Mouse (Mus musculus): ENCODE measurements around the gene Lsm7. TPM values are rescaled to one million over a fixed set of nuclear protein-coding genes. Genes with fewer than 3 reads are reported as not detected.

Gene Lsm7
- total RNA-seq, 2 experiments from 2014 or later, result 19.0 to 22.3 TPM

GRCm38 (mm10) chr10:80876028-80876427 lies 21.0 kb upstream of the Lsm7 start:
- no peak for DNase-seq

GRCm38 (mm10) chr10:80874035-80874434 lies 19.0 kb upstream of the Lsm7 start:
- DNase-seq, result peak; percentile 49

- no peak for DNase-seq
Observed at GRCm38 (mm10) chr10:80871581-80871980, 16.6 kb upstream of the Lsm7 start, which contains the start of gene Tmprss9. Gene Tmprss9, plus strand, starts transcription at chr10:80871848.

GRCm38 (mm10) chr10:80870993-80871392 lies 16.0 kb upstream of the Lsm7 start:
- no peak for DNase-seq

- peak; percentile 82 for DNase-seq
Observed at GRCm38 (mm10) chr10:80864446-80864845, 9.4 kb upstream of the Lsm7 start.

- no peak for DNase-seq
Observed at GRCm38 (mm10) chr10:80862305-80862704, 7.3 kb upstream of the Lsm7 start.

DNA sequence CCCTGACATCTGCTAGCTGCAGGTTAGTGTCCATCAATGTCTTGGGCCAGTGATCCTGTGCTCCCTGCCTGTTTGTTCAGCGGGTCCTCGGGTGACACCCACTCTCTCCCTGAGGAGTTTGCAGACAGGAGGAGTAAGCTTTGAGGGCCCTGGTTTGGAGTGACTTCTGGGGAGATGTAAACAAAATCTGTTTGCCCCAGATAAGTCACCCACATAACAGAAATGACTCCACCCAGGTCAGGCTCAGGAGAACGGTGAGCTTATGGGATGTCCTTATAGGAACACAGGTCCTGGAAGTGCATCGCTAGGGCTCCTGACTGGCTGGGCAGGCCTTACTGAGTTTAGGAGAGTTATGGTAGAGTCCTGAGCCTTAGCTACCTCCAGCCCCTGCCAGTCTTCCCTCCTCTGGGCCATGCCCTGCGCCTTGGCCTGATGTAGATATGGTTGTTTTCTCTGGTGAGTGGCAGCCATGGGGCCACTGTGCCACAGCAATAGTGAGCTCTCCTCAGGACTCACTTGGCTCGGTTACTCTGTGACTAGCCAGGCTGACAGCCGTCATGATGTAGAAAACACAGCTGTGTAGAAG lies 3.4 kb upstream of the Lsm7 start:
- DNase-seq, result no peak

GRCm38 (mm10) chr10:80857848-80858247 lies 2.8 kb upstream of the Lsm7 start:
- DNase-seq, result no peak

GRCm38 (mm10) chr10:80857386-80857785 lies 2.4 kb upstream of the Lsm7 start:
- no peak for DNase-seq

DNA sequence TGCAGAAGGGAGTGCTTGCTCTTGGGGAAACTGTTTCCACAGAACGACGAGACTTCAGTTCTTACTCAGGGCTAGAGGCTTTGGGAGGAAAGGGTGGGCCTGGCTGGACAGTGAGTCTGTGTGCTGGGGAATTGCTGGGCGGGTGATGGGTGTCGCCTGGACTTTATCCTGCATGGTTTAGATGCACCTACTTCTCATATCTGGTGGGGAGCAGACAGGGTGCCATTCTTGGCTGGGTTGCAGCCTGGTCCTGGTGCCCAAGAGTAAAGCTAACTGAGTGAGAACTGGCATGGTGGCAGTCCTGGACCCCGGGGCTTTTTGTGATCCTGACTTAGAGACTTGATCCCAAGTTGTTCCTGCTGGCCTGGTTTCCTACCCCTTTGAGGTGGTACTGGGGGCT lies 1.9 kb upstream of the Lsm7 start:
- no peak for DNase-seq

DNA sequence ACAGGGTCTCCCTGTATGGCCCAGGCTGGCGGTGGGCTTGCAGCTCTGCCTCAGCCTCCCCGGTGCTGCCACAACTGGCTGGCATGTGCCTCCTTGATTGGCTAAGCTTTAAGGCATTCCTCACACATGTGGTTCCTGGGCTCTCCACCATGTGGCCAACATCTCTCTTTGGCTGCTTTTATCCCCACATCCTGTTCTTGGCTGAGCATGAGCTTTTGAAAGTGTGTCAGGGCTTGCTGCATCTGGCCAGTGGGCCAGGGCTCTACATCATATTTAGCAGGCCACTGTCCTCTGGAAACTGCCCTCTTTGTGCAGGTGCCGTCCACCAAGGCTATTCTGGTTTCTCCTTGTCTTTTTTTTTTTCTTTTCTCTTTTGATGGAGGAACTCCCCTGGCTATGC lies 1.3 kb upstream of the Lsm7 start:
- DNase-seq, result no peak

DNA sequence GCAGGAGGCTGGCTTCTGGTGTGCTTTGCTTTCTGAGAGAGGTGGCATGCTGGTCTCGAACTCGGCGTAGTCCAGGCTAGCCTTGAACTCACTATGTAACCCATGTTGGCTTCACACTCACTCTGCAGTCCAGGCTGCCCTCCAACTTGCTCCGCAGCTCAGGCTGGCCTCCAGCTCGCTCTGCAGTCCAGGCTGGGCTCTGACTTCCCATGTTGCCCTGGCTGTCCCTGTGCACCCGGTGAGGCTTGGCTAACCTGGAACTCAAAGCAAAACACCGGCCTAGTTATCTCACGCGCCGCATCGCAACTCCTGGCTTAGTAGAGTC lies 702 bp upstream of the Lsm7 start:
- no peak for DNase-seq

- peak; percentile 70 for DNase-seq
Observed at GRCm38 (mm10) chr10:80848571-80848970, 6.4 kb downstream of the Lsm7 start.

DNA sequence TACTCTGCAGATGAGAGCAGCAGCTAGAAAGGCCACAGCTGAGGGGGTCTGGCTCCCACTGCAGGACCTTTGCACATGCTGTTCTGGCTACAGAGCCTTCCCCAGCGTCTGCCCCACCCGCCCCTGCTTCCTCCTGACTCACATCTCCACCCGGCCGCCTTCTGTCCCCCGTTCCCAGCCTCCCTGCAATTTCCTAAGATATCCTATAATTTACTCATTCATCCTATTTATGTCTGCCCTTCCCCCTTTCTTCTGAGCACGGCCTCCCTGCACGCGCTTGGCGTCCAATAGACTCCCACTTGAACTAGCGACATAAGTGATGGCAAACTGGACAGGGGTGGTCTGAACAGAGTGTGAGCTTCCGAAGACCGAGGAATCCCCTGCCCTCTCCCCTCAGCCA lies 9.3 kb downstream of the Lsm7 start:
- no peak for DNase-seq

GRCm38 (mm10) chr10:80845055-80845693 lies 9.8 kb downstream of the Lsm7 start:
- DNase-seq, result no peak

- no peak for DNase-seq
Observed at GRCm38 (mm10) chr10:80843931-80844547, 11.0 kb downstream of the Lsm7 start, which contains the start of gene Lingo3. Gene Lingo3, minus strand, starts transcription at chr10:80844039.

DNA sequence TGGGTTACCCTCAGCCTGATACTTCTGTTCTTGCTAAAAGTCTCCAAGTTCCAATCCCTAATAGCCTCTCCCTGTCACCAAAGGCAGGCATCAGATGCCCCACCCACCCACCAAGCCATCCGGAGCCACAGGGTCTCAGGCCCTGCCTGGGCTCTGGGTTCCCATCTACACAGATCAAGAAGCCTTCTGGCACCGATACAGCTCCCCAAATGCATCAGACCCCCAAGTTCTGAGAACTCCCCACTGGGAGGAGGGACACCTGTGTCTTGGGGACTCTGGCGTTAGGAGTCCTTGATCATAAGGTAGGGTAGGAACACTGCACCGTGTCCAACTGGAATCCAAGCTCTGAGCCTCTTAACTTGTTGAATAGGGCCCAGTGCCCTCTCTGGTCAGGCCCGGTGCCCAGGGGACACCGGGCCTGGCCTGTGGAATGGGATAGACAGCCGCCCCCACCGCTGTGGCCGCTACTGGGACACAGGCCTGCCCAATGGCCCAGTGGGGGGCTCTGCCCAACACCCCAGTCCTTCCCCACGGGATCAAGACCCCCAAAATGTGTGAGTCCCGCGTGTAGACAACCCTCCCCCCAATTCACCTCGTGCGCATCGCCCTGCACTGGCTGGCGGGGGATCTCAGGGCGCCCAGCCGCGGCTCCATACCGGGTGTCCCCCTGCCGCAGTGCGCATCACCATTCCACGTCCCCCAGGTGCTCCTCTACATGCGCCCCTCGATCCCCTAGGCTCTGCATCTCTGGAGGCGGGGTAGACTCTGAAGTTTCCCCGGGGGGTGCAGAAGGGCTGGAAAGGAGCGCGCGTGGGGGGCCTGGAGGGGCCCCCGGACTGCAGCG lies 11.7 kb downstream of the Lsm7 start:
- no peak for DNase-seq

- no peak for DNase-seq
Observed at GRCm38 (mm10) chr10:80842334-80842733, 12.7 kb downstream of the Lsm7 start.

- DNase-seq, result no peak
Observed at GRCm38 (mm10) chr10:80841685-80842084, 13.3 kb downstream of the Lsm7 start.

DNA sequence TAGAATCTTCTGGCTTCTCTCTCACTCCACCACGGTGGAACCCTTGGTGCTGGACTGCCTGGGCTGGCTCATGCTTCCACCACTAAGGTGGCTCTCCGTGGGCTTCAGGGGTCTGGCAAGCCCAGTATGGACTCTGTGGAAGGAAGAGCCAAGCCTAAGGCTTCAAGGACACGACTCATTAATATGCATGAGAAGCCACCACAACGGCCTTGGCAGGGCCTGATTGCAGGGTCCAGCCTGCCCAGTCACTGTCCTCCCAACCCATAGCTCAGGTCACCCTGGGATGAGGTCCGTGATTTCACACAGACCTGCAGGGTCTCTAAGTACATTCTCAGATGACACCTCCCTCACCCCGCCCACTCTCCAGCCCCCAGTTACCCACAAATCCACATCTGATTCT lies 15.2 kb downstream of the Lsm7 start:
- no peak for DNase-seq

GRCm38 (mm10) chr10:80838346-80838912 lies 16.6 kb downstream of the Lsm7 start:
- DNase-seq, result no peak

DNA sequence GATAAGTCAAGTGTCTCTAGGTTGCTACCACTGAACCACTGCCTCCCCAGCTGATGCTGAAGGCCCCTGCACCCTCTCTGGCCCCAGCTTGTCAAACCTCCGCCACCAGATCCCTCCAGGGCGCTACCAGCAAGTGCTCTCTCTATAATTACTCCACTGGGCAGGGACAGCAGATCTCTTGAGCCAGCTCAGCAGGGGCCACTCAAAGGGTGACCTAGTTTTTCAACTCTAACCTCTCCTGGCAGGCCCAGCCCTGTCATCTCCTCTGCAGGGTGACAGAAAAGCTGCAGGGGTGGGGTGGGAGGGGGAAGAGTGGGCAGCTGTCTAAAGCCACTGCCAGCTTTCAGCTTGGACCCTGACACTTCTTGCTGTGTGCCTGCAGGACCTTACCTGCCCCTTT lies 17.2 kb downstream of the Lsm7 start:
- DNase-seq, result peak; percentile 75

GRCm38 (mm10) chr10:80836949-80837379 lies 18.0 kb downstream of the Lsm7 start:
- no peak for DNase-seq

Measured in gastrocnemius, postnatal 25 days (tissue).